Mouse (Mus musculus) testis, adult 2 months (tissue): Measurements from ENCODE around the gene Akap13. TPM values are rescaled to one million over a fixed set of nuclear protein-coding genes. Genes with fewer than 3 reads are reported as not detected.

Experiments
- H3K27ac ChIP-seq: fragments of 200-500 bp; 2 replicates; pipeline ENCODE4 v1.5.1; 2012; ENCODE audit warnings: low read depth, low read length; ENCODE audit not compliant: control insufficient read depth, insufficient read depth
- H3K27me3 ChIP-seq: fragments of 200-500 bp; 2 replicates; pipeline ENCODE4 v1.6.1; 2012; ENCODE audit warnings: mild to moderate bottlenecking, low read length, moderate library complexity; ENCODE audit not compliant: control insufficient read depth, insufficient read depth
- H3K36me3 ChIP-seq: fragments of 200-500 bp; 2 replicates; pipeline ENCODE4 v1.6.1; 2012; ENCODE audit warnings: mild to moderate bottlenecking, low read length; ENCODE audit not compliant: control insufficient read depth, insufficient read depth
- H3K4me1 ChIP-seq: fragments of 200-500 bp; 2 replicates; pipeline ENCODE4 v1.6.1; 2012; ENCODE audit warnings: low read length; ENCODE audit not compliant: control insufficient read depth, insufficient read depth
- H3K4me3 ChIP-seq: fragments of 200-500 bp; 2 replicates; pipeline ENCODE4 v1.5.1; 2012; ENCODE audit warnings: low read depth, mild to moderate bottlenecking, low read length, moderate library complexity, mixed read lengths; ENCODE audit not compliant: control insufficient read depth
- CTCF ChIP-seq: fragments of 200-500 bp; IDR thresholded peaks from 2 replicates; pipeline ENCODE4 v1.5.1; 2012; ENCODE audit warnings: low read depth, mild to moderate bottlenecking, inconsistent platforms, low read length, moderate library complexity; ENCODE audit not compliant: control insufficient read depth, insufficient read depth, insufficient replicate concordance
- POLR2A ChIP-seq: fragments of 200-500 bp; IDR thresholded peaks from 2 replicates; pipeline ENCODE4 v1.6.1; 2012; ENCODE audit warnings: low read depth, mild to moderate bottlenecking, inconsistent platforms, low read length, moderate library complexity; ENCODE audit not compliant: control insufficient read depth
- polyA plus RNA-seq: library from polyadenylated mRNA; depleted of rRNA; stranded (reverse); fragments of >200 nt; gene quantifications from 2 replicates; pipeline ENCODE4 v1.2.3, GENCODE M21; 2012; rRNA removed

Gene Akap13
- polyA plus RNA-seq, 1 experiment: 4.1 TPM

DNA sequence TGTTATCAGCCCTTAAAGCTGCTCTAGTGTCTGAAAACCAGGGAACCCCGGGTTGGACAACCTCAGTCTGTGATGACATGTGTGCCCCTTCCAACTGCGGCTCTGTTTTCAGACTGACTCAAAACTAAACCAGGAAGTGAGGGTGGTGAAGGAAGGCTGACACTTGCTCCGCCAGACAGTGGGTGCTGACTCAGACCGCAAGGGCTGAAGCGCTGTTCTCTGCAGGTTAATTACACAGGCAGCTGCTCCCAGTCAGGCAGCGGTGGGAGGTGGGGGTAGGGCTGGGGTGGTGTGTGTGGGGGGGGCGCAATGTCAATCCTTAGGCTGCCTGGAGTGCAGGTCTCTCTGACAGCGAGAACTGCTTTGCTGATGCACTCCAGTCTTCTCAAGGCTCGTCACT, 341.1 kb downstream of the Akap13 start:
- Histone ChIP-seq H3K4me1 (0 out of 2 replicates have a peak, but pooled peaks cover 2% of the 10 kb centered on the region), H3K27me3 (no peaks in the 10 kb centered on the region), H3K27ac (no peak overlapping the region), H3K36me3 (no peaks in the 10 kb centered on the region), H3K4me3 (no peak overlapping the region)
- TF ChIP-seq CTCF (no peak), POLR2A (no peak)

DNA sequence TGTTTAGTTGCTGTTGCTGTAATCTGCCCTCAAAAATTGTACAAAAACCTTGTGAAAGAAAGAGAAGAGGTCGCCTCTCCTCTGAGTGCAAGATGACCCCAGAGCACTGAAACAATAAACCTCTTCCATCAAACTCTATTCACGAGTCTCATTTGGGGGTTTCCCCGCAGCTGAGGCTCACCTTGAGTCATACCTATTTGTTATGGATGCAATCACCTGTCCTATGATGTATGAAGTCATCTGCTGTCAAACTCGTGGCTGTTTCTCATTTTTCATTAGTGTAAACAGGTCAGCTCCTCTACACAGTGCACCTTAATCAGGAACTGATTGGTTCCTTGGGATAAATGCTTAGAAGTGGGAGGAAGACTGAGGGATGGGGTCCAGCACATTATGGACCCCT, 345.2 kb downstream of the Akap13 start:
- no peaks in the 10 kb centered on the region for H3K27me3 ChIP-seq
- TF ChIP-seq CTCF (no peak), POLR2A (no peak)
- no peak overlapping the region for H3K4me3 ChIP-seq
- H3K4me1 ChIP-seq: no peaks in the 10 kb centered on the region
- H3K36me3 ChIP-seq: no peaks in the 10 kb centered on the region
- no peak overlapping the region for H3K27ac ChIP-seq

DNA sequence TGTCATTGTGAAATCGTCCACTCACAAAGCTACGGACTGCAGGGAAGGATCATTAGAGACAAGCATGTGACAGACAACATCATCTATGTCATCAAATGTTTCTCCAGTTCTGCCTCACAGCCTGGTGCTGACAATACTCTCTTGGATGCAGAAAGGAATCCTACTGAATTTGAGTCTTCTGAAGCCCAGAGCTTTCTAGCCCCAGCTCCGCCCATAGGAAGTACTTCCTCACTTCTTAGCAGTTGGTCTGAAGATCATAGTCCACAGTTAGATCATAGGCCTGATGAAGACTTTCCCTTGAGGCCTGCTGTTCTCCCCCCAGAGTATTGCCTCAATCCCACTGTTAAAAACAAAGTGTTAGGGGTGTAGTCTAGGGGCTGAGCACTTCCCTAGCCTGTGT, 345.7 kb downstream of the Akap13 start:
- no peaks in the 10 kb centered on the region for H3K27me3 ChIP-seq
- TF ChIP-seq CTCF (no peak), POLR2A (no peak)
- H3K4me1 ChIP-seq: no peaks in the 10 kb centered on the region
- H3K4me3 ChIP-seq: no peak overlapping the region
- no peak overlapping the region for H3K27ac ChIP-seq
- H3K36me3 ChIP-seq: no peaks in the 10 kb centered on the region

DNA sequence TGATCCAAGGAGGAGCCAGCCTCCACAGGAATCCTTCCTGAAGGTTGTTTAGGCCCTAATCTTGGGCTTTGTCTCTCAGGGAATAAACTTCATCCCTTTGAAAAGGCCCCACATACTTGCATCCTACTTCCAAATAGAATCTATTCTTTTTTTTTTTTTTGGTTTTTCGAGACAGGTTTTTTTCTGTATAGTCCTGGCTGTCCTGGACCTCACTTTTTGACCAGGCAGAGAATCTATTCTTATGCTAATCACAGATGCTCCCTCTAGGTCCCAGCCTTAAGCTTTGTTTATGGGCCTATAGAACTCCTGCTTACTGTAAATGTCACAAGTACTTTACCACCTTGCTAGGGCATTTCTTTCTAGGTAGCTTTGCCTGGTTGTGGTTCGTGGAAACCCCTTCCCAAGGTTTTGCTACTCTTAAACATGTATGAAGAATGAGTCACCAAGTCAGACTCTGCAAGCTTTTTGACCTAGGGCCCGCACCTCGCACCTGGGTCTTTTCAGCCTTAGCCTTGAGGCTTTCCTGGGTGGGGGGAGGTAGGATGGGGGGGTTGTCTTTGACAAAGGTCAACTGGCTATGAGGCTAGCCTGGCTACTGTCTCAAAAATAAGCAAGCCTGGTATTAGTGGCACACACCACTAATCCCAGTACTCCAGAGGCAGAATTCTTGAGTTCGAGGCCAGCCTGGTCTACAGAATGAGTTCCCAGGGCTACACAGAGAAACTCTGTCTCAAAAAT, 346.5 kb downstream of the Akap13 start:
- no peaks in the 10 kb centered on the region for H3K27me3 ChIP-seq
- no peak overlapping the region for H3K4me3 ChIP-seq
- H3K4me1 ChIP-seq: no peaks in the 10 kb centered on the region; the same call in 1 of the 2 replicates
- no peak overlapping the region for H3K27ac ChIP-seq
- H3K36me3 ChIP-seq: no peaks in the 10 kb centered on the region
- TF ChIP-seq CTCF (no peak), POLR2A (no peak)

DNA sequence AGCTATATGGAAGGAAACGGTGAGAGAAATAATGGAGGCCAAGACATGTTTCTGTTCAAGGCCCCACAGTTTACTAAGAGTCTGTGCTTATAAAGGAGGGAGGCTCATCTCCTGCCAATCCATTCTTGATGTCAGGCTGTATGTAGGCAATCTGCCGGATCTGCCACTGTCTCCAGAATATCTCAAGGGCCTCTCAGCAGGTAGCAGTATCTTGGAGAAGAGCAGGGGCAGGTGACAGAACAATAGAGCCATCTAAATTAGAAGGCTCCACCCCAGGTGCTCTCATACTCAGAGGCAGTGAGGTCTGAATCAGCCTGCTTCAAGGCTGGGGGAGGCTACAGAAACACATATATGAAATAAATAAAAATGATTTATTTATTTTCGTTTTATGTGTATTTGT, 347.6 kb downstream of the Akap13 start:
- Histone ChIP-seq H3K36me3 (no peaks in the 10 kb centered on the region), H3K27ac (no peak overlapping the region), H3K4me1 (peaks cover 8% of the 10 kb centered on the region), H3K4me3 (no peak overlapping the region), H3K27me3 (no peaks in the 10 kb centered on the region)
- no peak for TF ChIP-seq CTCF
- TF ChIP-seq POLR2A: no peak

Other genes starting within 250 kb of the Akap13 start
- gene Sv2b, start 146.3 kb upstream of the Akap13 start, polyA plus RNA-seq: 0.43 and 0.95 TPM in 2 replicates